Mouse (Mus musculus) small intestine, adult 2 months (tissue): ENCODE results near the gene Ccnc.

ENCODE experiments used
- CTCF ChIP-seq: fragments of 200-500 bp; IDR thresholded peaks from 2 replicates; pipeline ENCODE4 v1.5.1; 2012; ENCODE audit warnings: low read depth, mild to moderate bottlenecking, control low read depth, inconsistent platforms, low read length, moderate library complexity, mixed read lengths; ENCODE audit not compliant: insufficient replicate concordance, insufficient read length; ENCODE audit errors: extremely low read depth
- POLR2A ChIP-seq: fragments of 200-500 bp; IDR thresholded peaks from 2 replicates; pipeline ENCODE4 v1.6.1; 2012; ENCODE audit warnings: low read depth, mild to moderate bottlenecking, control low read depth, inconsistent platforms, low read length, moderate library complexity

GRCm38 (mm10) chr4:21766171-21766862, 38.8 kb downstream of the Ccnc start:
- TF ChIP-seq POLR2A (no peak), CTCF (no peak)
